Mouse (Mus musculus) lung, postnatal 0 days (tissue): ENCODE results near the gene Abtb1.

Source experiments
- CTCF ChIP-seq: IDR thresholded peaks from 2 replicates; pipeline ENCODE4 v1.5.1; 2016; ENCODE audit warnings: antibody characterized with exemption, mild to moderate bottlenecking
- EP300 ChIP-seq: IDR thresholded peaks from 2 replicates; pipeline ENCODE4 v1.6.1; 2016; ENCODE audit warnings: antibody characterized with exemption, mild to moderate bottlenecking, control low read depth

- no peak for TF ChIP-seq CTCF
- TF ChIP-seq EP300, result no peak
These were observed 49.0 kb upstream of the Abtb1 start for GRCm38 (mm10) chr6:88890832-88891231.
